Mouse (Mus musculus) forebrain, embryonic 11.5 days (tissue): ENCODE measurements around the gene Gan. TPM values are rescaled to one million over a fixed set of nuclear protein-coding genes. Genes with fewer than 3 reads are reported as not detected.

ENCODE experiments used
- ATAC-seq: fragments of 200-750 bp; cut with Nextera tagmentation; replicated peaks from 2 replicates; pipeline ENCODE4 v1.8.0; 2017; ENCODE audit warnings: moderate TSS enrichment; ENCODE audit not compliant: low FRiP score
- DNase-seq: peaks from one replicate; pipeline ENCODE4 v3.0.0-alpha.2; 2017; ENCODE audit warnings: low spot score
- H3K27ac ChIP-seq: fragments of 300-500 bp; sonication (generic); 2 replicates; pipeline ENCODE4 v1.5.1; 2014; ENCODE audit warnings: low read depth, low read length
- H3K27me3 ChIP-seq: fragments of 300-500 bp; sonication (generic); 2 replicates; pipeline ENCODE4 v1.6.1; 2014; ENCODE audit warnings: mild to moderate bottlenecking, low read length, mixed read lengths; ENCODE audit not compliant: control insufficient read depth, insufficient read depth
- H3K36me3 ChIP-seq: fragments of 300-500 bp; sonication (generic); 2 replicates; pipeline ENCODE4 v1.6.1; 2014; ENCODE audit warnings: mild to moderate bottlenecking, low read length, moderate library complexity, mixed read lengths; ENCODE audit not compliant: control insufficient read depth, insufficient read depth
- H3K4me1 ChIP-seq: fragments of 300-500 bp; sonication (generic); replicated peaks from 2 replicates; pipeline ENCODE4 v1.6.1; 2014; ENCODE audit warnings: low read length, mixed read lengths; ENCODE audit not compliant: control insufficient read depth, insufficient read depth
- H3K4me2 ChIP-seq: fragments of 300-500 bp; sonication (generic); 2 replicates; pipeline ENCODE4 v1.6.1; 2014; ENCODE audit warnings: low read depth, mild to moderate bottlenecking, low read length, moderate library complexity, mixed read lengths; ENCODE audit not compliant: severe bottlenecking
- H3K4me3 ChIP-seq: fragments of 300-500 bp; sonication (generic); 2 replicates; pipeline ENCODE4 v1.5.1; 2014; ENCODE audit warnings: low read depth, low read length
- H3K9ac ChIP-seq: fragments of 300-500 bp; sonication (generic); 2 replicates; pipeline ENCODE4 v1.6.1; 2014; ENCODE audit warnings: low read length
- H3K9me3 ChIP-seq: fragments of 300-500 bp; sonication (generic); 2 replicates; pipeline ENCODE4 v1.6.1; 2016; ENCODE audit warnings: low read length, mixed read lengths; ENCODE audit not compliant: control insufficient read depth
- WGBS: fragments of 180-500 bp; shearing (Covaris S2); extraction: QIAGEN DNeasy Blood & Tissue Kit; methylation state at CpG from one replicate; pipeline ENCODE4 v1.1.7; 2014; 5-methylcytosine and 5-hydroxymethylcytosine counted together
- polyA plus RNA-seq: library from polyadenylated mRNA; unstranded; fragments of >200 nt; fragmentation: Nextera tagmentation; extraction: Ambion mirVana; gene quantifications from 2 replicates; pipeline ENCODE4 v1.2.1, GENCODE M21; 2014

Gene Gan
- polyA plus RNA-seq, 1 experiment from 2014 or later: 3.4 TPM

DNA sequence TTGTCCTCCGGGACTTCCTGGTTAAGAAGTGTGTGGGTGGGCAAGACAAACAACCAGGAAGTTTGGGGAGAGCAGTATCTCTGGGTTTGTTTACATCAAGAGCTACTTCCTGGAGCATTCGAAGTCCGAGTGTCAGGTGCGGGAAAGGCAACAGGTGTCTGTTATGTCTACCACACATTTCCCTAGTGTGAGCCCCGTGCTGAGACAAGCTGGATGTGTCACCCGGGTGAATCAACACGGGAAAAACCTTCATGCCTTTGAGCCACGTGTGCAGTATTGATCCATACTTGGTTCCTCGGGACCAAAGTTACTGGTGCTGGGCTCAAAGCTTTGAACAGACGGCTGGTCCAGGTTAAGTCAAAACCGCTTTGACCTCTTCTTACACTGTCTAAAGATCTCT, 20.6 kb upstream of the Gan start:
- DNase-seq (no peak), ATAC-seq (no peak)
- Histone ChIP-seq H3K27ac (no peak overlapping the region), H3K4me2 (no peak overlapping the region), H3K36me3 (no peaks in the 10 kb centered on the region), H3K9me3 (no peaks in the 10 kb centered on the region), H3K4me1 (no peaks in the 10 kb centered on the region), H3K9ac (no peak overlapping the region), H3K4me3 (no peak overlapping the region), H3K27me3 (no peaks in the 10 kb centered on the region)
- WGBS: 77% methylated on average over 11 of the region's 11 CpGs

DNA sequence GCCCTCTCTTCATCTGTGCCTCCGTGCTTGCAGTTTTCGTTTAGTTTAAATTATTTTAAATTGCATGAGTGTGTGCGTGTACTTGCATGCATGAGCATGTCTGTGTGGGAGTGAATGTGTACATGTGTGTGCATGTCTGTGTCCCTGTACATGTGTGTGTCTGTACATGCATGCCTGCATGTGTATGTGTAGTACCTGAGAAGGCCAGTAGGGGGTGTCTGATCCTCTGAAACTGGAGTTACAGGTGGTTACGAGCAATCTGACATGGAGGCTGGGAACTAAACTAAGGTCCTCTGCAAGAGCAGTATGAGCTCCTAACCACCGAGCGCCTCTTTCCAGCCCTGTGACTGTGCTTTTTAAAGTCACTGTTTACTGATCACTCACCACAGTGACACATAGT, 9.4 kb upstream of the Gan start:
- no peaks in the 10 kb centered on the region for H3K4me1 ChIP-seq
- no peaks in the 10 kb centered on the region for H3K9me3 ChIP-seq
- H3K4me3 ChIP-seq: no peak overlapping the region
- H3K4me2 ChIP-seq: no peak overlapping the region
- H3K27me3 ChIP-seq: no peaks in the 10 kb centered on the region
- no peak overlapping the region for H3K27ac ChIP-seq
- WGBS: 93% methylated on average over 6 of the region's 6 CpGs
- H3K36me3 ChIP-seq: no peaks in the 10 kb centered on the region
- H3K9ac ChIP-seq: no peak overlapping the region
- ATAC-seq: no peak
- no peak for DNase-seq

DNA sequence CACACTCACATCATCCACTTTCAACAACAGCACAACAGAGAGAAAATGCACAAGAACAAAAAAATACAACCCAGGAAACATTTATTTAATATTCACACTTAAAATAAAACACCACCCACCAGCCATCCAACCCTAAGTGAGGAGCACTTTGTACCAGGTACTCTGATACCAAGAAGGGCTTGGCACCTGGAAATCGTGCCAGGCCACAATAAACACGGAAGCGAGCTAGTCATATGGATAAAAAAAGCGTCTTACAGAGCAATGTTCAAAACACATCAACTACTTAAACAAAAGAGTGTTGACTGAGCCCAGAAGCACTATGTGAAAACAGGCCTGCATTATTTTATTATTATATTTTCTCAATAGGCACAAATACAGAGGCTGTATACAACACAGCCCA, 1.8 kb upstream of the Gan start:
- ATAC-seq: no peak
- H3K9me3 ChIP-seq: no peaks in the 10 kb centered on the region
- H3K4me2 ChIP-seq: no peak overlapping the region
- DNase-seq: no peak
- H3K4me3 ChIP-seq: no peak overlapping the region
- no peaks in the 10 kb centered on the region for H3K36me3 ChIP-seq
- WGBS: 94% methylated on average over 4 of the region's 4 CpGs
- H3K9ac ChIP-seq: no peak overlapping the region
- H3K27me3 ChIP-seq: no peaks in the 10 kb centered on the region
- H3K27ac ChIP-seq: no peak overlapping the region
- H3K4me1 ChIP-seq: peaks cover 11% of the 10 kb centered on the region

DNA sequence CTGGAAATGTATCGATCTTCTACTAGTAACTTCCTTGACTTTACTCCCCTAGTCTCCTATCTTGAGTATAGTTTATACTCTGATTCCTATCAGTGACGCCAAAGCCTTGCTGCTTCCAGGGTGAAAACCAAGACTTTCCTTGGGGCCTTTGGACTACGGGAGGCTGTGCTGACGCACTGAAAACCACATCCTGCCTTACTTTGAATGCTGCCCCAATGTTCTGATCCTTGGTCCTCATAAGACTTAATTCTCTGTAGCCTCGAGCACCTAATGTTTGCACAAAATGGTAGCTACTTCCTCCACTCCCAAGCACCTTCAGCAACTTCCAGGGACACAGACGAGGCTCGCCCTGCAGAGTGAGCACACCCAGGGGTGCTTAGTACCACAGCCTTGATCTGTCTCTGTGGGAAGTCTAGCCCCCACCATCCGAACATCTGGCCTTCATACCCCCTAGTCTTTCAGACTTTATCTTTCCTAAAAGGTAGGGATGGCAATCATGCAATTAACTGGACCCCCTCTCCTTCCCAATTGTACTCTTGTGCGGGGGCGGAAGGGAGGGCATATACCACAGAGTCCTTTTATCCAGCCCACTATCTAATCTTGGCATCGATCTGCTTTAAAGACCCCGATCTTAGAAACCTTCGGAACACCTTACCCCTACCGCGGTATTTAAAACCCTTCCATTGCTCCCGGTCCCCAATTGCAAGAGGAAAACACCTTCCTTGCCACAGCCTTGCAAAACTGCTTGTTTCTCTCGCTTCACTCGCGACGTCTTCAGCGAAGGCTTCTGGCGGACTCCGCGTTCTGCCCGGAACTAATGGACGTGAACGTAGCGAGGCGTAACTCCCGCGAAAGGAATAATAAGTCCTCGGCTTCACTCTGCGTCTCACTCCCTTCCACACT, 818 bp upstream of the Gan start:
- ATAC-seq: peak; percentile 25
- H3K27ac ChIP-seq: 0 out of 2 replicates have a peak overlapping the region, but pooled peaks have one; percentile 7
- H3K4me1 ChIP-seq: peaks cover 11% of the 10 kb centered on the region
- no peaks in the 10 kb centered on the region for H3K9me3 ChIP-seq
- H3K27me3 ChIP-seq: no peaks in the 10 kb centered on the region
- 11% methylated on average over 33 of the region's 33 CpGs for WGBS
- peak overlapping the region; percentile 87 for H3K4me2 ChIP-seq
- peak overlapping the region; percentile 83 for H3K4me3 ChIP-seq
- no peaks in the 10 kb centered on the region for H3K36me3 ChIP-seq
- no peak for DNase-seq
- peak overlapping the region; percentile 90 for H3K9ac ChIP-seq

DNA sequence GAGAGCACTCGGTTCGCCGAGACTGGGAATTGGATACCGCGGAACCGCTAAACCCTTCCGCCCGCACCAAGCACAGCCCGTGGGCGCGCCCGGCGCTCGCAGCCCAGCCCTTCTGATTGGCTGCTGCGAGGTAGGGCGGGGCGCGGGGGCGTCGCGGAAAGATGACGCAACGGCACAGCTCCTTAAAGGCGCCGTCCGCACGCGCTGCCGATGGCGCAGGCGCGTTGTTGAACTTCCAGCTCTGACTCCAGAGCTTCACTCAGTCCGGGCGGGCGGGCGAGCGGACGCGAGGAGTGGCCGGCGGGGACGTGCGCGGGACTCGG, 205 bp upstream of the Gan start:
- peak; percentile 96 for ATAC-seq
- peak; percentile 99 for DNase-seq
- under 1% methylated on average over 39 of the region's 45 CpGs for WGBS
- Histone ChIP-seq H3K4me1 (peaks cover 11% of the 10 kb centered on the region), H3K4me3 (peak overlapping the region; percentile 83), H3K27me3 (no peaks in the 10 kb centered on the region), H3K4me2 (peak overlapping the region; percentile 88), H3K27ac (peak overlapping the region; percentile 62), H3K9ac (peak overlapping the region; percentile 90), H3K9me3 (no peaks in the 10 kb centered on the region), H3K36me3 (no peaks in the 10 kb centered on the region)

DNA sequence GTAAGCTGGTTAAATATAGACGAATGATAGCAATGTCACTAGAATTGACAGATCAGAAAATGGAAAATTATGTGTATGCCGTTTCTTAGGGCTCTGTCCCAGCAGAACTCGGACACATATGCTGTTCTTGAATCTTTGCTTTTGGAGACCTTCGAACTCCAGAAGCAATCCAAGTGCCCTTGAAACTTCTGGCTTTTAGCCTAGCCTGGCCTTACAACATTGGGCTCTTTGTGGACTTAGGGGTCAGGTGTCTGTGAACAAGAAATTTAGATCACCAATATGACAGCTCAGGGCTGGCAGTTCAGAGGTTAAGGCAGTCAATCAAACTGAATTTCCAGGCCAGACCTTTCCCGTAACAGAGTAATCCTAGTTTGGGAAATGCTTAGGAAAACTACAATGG, 1.1 kb downstream of the Gan start:
- no peaks in the 10 kb centered on the region for H3K36me3 ChIP-seq
- H3K4me3 ChIP-seq: peak overlapping the region; percentile 83
- peaks cover 11% of the 10 kb centered on the region for H3K4me1 ChIP-seq
- no peak for ATAC-seq
- H3K9me3 ChIP-seq: no peaks in the 10 kb centered on the region
- 74% methylated on average over 5 of the region's 5 CpGs for WGBS
- H3K27me3 ChIP-seq: no peaks in the 10 kb centered on the region
- no peak for DNase-seq
- H3K4me2 ChIP-seq: peak overlapping the region; percentile 88
- no peak overlapping the region for H3K27ac ChIP-seq
- H3K9ac ChIP-seq: no peak overlapping the region; the same call in 1 of the 2 replicates

DNA sequence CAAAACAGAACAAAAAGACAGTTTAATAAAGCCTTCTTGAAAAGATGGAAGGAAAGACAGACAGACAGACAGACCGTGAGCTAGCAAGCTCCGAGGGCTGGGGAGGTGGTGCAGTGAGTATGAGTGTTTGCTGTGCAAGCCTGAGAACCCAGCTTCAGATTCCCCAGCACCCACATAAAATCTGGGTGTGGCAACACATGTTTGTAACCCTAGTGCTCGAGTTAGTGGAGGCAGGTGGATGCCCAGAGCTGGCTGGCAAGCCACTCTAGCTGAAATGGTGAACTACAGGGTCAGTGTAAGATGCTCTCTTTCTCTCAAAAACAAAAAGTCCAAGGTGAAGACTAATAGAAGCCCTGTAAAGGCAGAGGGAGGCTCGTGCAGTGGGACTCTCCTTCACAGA, 7.0 kb downstream of the Gan start:
- H3K36me3 ChIP-seq: no peaks in the 10 kb centered on the region
- DNase-seq (no peak), ATAC-seq (no peak)
- H3K9me3 ChIP-seq: no peaks in the 10 kb centered on the region
- H3K27me3 ChIP-seq: no peaks in the 10 kb centered on the region
- no peak overlapping the region for H3K9ac ChIP-seq
- 85% methylated on average over 4 of the region's 4 CpGs for WGBS
- no peaks in the 10 kb centered on the region for H3K4me1 ChIP-seq
- no peak overlapping the region for H3K4me3 ChIP-seq
- no peak overlapping the region for H3K4me2 ChIP-seq
- H3K27ac ChIP-seq: no peak overlapping the region

DNA sequence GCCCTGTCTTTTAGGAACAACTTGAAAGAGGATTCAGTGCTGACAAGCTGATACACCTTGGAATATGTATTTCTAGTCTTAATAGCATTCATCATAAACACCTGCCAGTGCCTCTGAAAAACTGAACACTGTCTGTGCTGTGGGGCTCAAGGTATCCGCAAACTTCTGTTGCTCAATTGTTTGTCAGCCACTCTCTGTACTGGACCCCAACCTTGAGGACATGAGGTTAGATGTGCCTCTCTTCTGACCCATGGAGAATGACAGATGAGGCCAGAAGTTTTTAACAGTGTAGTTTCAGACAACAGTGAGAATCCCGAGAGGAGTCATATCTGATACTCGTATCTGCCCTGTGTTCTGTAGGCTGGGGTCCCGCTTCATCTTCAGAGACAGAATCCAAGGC, 7.6 kb downstream of the Gan start:
- 96% methylated on average over 4 of the region's 4 CpGs for WGBS
- no peak for ATAC-seq
- H3K27me3 ChIP-seq: no peaks in the 10 kb centered on the region

DNA sequence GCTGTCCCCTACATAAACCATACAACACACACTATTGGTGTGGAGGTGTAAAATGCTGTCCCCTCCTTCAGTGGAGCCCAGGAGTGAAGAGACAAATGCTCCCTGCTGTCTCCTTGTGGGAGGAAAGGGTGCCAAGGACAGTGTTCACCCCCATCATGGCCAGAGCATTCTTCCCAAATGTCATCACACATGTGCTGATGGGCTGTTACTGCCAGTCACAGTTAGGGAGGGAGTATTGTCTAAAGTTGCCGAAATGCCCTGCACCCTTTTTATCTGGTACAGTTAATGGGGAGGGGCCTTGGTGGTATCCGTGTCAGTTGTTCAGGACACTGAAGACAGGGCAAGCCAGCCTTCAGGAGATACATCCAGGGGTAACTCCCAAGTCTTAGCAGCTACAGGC, 8.6 kb downstream of the Gan start:
- no peak overlapping the region for H3K4me2 ChIP-seq
- H3K9me3 ChIP-seq: no peaks in the 10 kb centered on the region
- no peaks in the 10 kb centered on the region for H3K4me1 ChIP-seq
- H3K27me3 ChIP-seq: no peaks in the 10 kb centered on the region
- H3K9ac ChIP-seq: no peak overlapping the region
- WGBS: 90% methylated on average over 2 of the region's 2 CpGs
- H3K4me3 ChIP-seq: no peak overlapping the region
- no peak for ATAC-seq
- no peak overlapping the region for H3K27ac ChIP-seq
- no peaks in the 10 kb centered on the region for H3K36me3 ChIP-seq
- no peak for DNase-seq

More for the DNA sequence above, 7.6 kb downstream of the Gan start:
- DNase-seq: no peak
- Histone ChIP-seq H3K4me2 (no peak overlapping the region), H3K9ac (no peak overlapping the region), H3K9me3 (no peaks in the 10 kb centered on the region), H3K27ac (no peak overlapping the region), H3K4me3 (no peak overlapping the region), H3K36me3 (no peaks in the 10 kb centered on the region), H3K4me1 (no peaks in the 10 kb centered on the region)
